Mouse (Mus musculus) heart, postnatal 10 days (tissue): ENCODE results near the gene 4933430I17Rik. TPM values are rescaled to one million over a fixed set of nuclear protein-coding genes. Genes with fewer than 3 reads are reported as not detected.
"Not testable (repeated sequence)": the region's sequence is repeated elsewhere in the genome, so short reads cannot be mapped to it uniquely, and the experiment has no call there.

Experiments used
- DNase-seq, 2 experiments: peaks; one replicate each; pipeline ENCODE4 v3.0.0; 2021
- intact Hi-C: fragments of 180-260 bp; cut with DNase I; formaldehyde crosslinking; loops from one replicate; pipeline ENCODE4 v1.15.1; 2025
- total RNA-seq, 2 experiments: library from RNA; stranded (reverse); gene quantifications; 2 replicates each; pipeline ENCODE4 v1.2.3; 2021

4933430I17Rik gene
- total RNA-seq, result under 1 TPM; 0.22 to 0.34 TPM

GRCm38 (mm10) chr4:62524651-62525488 is at the start of gene 4933430I17Rik, which contains the start of gene Pole3:
4933430I17Rik (plus strand) TSS chr4:62525369.
Pole3 (minus strand) TSS chr4:62525068.
- intact Hi-C loops, result no loop called here
- DNase-seq, result peak; percentile 98 to 99

- intact Hi-C loops, result no loop called here
- no peak for DNase-seq
Measured at GRCm38 (mm10) chr4:62475793-62476192, 49.4 kb upstream of the 4933430I17Rik start.

DNA sequence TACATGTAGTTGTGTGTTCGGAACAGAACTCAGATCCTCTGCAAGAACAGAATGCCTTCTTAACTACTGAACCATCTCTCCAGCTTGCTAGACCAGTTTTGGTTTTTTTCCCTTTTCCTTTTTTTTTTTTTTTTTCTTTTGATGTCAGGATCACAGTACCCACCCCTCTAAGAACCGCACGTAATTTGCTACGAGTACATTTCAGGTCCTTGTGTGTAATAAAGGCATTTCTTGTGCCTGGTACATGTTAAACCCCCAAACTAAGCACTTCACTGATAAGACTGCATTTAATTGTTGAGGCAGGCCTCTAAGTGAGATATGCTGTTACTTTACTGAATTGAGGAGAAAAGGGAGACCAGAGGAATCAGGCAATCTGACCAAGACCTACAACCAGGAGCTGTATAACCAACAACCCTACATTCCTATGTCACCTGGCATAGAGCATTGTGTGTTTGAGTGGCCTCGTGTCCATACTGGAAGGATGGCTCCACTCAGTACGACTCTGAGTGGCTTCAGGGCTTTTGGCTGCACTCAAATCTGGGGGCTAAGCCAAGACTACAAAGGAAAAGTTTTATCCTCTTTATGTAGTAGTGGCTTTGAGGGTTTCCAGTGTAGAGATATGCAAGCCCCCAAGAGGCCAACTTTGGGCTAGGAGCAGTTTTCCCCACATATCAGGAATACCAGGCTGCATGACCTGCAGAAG is 47.5 kb upstream of the 4933430I17Rik start:
- intact Hi-C loops, result no loop called here
- DNase-seq, result no peak

- intact Hi-C loops, DNase-seq: not testable (repeated sequence)
Measured at GRCm38 (mm10) chr4:62479593-62479936, 45.6 kb upstream of the 4933430I17Rik start.

GRCm38 (mm10) chr4:62479937-62480708 is 45.0 kb upstream of the 4933430I17Rik start, which contains the start of gene Bspry:
Bspry (plus strand) TSS chr4:62480053.
- peak in 1 of 2 experiments; percentile 27 for DNase-seq
- intact Hi-C loops, result no loop called here

DNA sequence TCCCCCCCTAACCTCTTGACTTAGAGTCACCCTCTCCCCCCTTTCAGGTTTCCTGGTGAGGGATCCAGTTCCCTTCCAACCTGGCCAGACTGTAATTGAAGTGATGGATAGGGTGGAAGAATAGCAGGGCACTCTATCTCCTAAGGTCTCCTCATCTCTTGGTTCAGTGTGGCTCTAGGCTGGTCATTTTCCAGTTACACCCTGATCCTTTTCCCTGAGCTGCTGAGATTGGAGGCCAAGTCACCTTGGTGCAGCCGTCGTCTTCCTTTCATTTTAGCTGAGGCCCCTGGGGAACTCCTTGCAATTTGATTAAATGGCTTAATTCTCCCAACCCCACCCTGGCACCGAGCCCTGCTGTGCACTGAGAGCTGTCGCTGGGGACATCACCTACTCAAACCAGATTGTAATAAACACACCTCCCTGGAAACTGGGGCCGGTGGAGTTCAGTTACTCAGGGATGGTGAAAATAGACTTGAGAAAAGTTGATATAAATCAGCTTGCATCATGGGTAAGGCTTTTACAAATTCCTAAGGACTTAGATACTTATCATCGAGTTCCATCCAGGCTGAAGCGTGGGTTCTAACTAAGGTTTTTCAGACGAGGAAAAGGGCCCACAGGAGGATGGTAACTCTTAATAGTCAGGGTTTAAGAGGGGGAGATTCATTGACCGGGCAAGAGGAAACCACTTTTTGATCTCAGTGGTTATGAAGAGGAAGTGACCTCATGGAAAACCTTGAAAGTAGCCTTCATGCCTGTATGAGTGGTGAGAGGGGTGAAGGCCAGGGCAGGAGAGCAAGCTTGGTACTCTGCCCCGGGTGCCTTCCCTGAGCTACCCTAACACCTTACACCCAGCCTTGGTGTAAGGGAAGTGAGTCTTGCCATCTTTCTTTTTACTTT is 44.2 kb upstream of the 4933430I17Rik start:
- intact Hi-C loops, result no loop called here
- no peak for DNase-seq

GRCm38 (mm10) chr4:62484928-62485327 is 40.2 kb upstream of the 4933430I17Rik start:
- DNase-seq, result no peak
- intact Hi-C loops, result no loop called here

- no peak for DNase-seq
- intact Hi-C loops, result no loop called here
Measured at GRCm38 (mm10) chr4:62485450-62486161, 39.6 kb upstream of the 4933430I17Rik start.

DNA sequence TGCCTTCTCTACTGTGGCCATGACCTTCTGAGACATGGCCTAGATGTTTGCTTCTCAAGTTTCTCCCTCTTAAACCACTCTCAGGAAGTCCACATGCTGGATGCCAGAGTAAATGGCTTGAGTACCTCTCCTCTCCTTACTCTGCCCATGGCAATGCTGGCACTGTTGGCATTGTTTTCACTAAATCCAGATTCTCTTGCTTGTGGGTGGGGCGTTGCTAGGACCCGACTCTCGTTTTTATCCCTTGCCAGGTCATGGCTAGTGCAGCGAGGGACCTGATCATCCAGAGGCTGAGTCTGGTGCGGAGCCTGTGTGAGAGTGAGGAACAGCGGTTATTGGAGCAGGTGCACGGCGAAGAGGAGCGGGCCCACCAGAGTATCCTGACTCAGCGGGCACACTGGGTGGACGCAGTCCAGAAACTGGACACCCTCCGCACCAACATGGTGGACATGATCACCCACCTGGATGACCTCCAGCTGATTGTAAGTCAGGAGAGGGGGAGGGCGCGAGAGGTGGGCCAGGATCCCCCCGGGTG is 38.9 kb upstream of the 4933430I17Rik start:
- intact Hi-C loops, result no loop called here
- DNase-seq, result no peak

- no peak for DNase-seq
- intact Hi-C loops, result no loop called here
Measured at GRCm38 (mm10) chr4:62487172-62487571, 38.0 kb upstream of the 4933430I17Rik start.

DNA sequence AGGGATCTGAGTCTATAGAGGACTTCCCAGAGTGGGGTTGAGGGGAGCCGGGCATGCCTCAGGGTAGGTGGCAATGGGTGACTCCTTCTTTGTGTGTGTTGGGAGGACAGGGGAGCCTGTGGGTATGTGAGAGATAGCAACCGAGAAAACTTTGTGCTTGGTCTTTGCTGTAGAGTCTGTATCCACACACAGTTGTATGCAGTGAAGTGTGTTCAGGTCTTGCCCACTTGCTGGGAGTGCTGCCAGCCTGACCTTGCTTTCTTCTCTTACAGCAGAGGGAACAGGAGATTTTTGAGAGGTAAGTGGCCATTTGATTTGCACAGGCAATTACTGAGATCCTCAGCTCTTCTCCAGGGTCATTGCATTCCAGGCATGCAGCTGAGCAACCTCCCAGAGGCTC is 37.3 kb upstream of the 4933430I17Rik start:
- DNase-seq, result no peak
- intact Hi-C loops, result no loop called here

GRCm38 (mm10) chr4:62492682-62493081 is 32.5 kb upstream of the 4933430I17Rik start:
- DNase-seq, result no peak
- intact Hi-C loops, result no loop called here

GRCm38 (mm10) chr4:62494230-62494629 is 30.9 kb upstream of the 4933430I17Rik start:
- intact Hi-C loops, result no loop called here
- no peak for DNase-seq

GRCm38 (mm10) chr4:62495946-62496345 is 29.2 kb upstream of the 4933430I17Rik start:
- DNase-seq, result peak; percentile 84 to 85
- intact Hi-C loops, result no loop called here

GRCm38 (mm10) chr4:62496815-62497214 is 28.4 kb upstream of the 4933430I17Rik start:
- intact Hi-C loops, result no loop called here
- DNase-seq, result peak; percentile 45 to 51

- DNase-seq, result no peak
- intact Hi-C loops, result loop anchor here (10.0 kb wide), 1 partner anchor 96 kb away; the partner anchor contains the start of genes Cdc26 and Prpf4
Measured at GRCm38 (mm10) chr4:62500799-62501198, 24.4 kb upstream of the 4933430I17Rik start.

DNA sequence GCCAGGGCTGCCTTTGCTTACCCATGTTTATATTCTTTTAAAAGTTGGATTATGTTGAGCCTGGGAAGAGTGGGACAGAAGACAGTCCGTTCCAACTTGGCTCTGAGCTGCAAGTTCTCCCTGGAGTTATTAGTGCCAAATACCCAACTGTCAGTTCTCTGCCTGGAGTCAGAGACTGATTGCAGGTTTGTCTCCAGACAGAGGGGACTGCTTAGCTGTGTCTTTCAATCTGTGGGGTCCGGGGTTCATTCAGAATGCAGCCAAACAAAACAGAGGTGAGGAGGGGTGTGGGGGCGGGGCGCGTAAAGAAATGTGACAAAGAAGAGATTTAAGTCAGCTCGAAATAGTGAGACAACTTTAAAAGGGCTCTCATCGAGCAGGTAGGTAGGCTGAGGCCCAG is 23.6 kb upstream of the 4933430I17Rik start:
- intact Hi-C loops, result loop anchor here (10.0 kb wide), 1 partner anchor 97 kb away; the partner anchor contains the start of genes Cdc26 and Prpf4
- DNase-seq, result peak; percentile 43 to 45

DNA sequence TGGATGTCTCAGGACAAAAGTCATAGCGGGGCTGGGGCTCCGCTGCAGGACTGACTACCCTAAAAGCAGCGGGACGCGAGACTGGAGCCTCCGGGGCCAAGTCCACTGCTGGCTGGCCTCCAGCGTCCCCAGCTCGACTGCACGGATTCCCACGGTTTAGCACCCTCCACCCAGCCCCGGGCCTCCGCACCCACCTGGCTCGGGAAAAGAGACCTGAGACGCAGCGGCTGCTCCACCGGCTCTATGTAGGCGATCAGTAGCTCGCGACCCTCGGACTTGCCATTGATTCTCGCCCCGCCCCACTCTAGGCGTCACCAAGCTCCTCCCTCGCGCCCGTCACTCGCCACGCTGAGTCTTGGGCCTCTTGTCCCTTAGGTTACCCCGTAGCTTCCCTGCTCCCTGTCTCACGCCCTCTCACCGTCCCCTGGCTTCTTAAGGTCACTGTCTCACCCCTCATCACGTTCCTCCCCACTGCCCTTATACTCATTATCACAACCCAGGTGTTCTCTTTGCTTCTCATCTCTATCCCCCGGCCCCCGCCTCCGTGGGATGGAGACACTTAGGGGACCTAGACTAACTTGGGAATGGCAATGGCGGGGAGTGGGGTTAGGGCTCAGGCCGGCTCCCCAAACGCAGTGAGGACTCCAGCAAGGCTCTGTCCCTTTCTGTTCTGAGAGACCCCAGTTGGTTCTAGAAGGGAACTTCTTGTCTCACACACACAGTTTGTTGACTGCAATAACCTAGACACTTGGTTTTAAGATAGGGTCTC is 23.0 kb upstream of the 4933430I17Rik start:
- intact Hi-C loops, result loop anchor here (10.0 kb wide), 1 partner anchor 97 kb away; the partner anchor contains the start of genes Cdc26 and Prpf4
- peak; percentile 94 to 95 for DNase-seq
